Mouse (Mus musculus): Measurements from ENCODE around the gene Gm37596. TPM values are rescaled to one million over a fixed set of nuclear protein-coding genes. Genes with fewer than 3 reads are reported as not detected.
"Not testable (repeated sequence)": the region's sequence is repeated elsewhere in the genome, so short reads cannot be mapped to it uniquely, and the experiment has no call there.

Gm37596 gene
- polyA plus RNA-seq (2015; fragmentation: Nextera tagmentation; extraction: Ambion mirVana), result not detected in 2 replicates

- H3K9me3 ChIP-seq; ATAC-seq (replicated peaks); H3K4me2 ChIP-seq; H3K9ac ChIP-seq; H3K27me3 ChIP-seq (replicated peaks); H3K4me1 ChIP-seq; H3K4me3 ChIP-seq; H3K27ac ChIP-seq; H3K36me3 ChIP-seq (replicated peaks): not testable (repeated sequence)
- 52% methylated on average over 1 of the region's 2 CpGs for WGBS
Measured at GRCm38 (mm10) chr3:93692970-93693369, at the start of gene Gm37596. TSS of gene Gm37596 (minus strand) at chr3:93693070.

- H3K4me2 ChIP-seq; H3K4me1 ChIP-seq; H3K27ac ChIP-seq; H3K4me3 ChIP-seq; H3K9ac ChIP-seq; H3K36me3 ChIP-seq (replicated peaks); ATAC-seq (replicated peaks); H3K27me3 ChIP-seq (replicated peaks); H3K9me3 ChIP-seq: not testable (repeated sequence)
- 88% methylated on average over 2 of the region's 2 CpGs for WGBS
Measured at GRCm38 (mm10) chr3:93708969-93709637, 16.2 kb upstream of the Gm37596 start.

DNA sequence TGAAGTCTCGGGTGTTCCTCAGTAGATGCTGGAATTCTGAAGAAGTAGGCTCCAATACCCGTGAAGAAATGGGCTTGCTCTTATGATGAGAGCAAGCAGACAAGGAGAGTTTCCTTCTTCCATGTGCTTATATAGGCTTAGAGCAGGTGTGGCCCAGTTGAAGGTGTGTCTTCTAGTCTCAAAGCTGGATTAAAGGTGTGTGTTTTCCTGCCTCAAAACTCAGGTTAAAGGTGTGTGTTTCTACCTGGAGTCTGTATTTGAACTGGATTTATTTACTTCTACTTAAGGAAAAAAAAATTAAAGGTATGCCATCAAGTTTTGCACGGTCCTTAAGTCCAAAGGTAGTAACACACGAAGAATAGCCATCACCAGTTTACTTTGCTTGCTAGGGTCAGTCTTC lies 16.7 kb downstream of the Gm37596 start, which contains the start of gene Tdpoz1:
Gene Tdpoz1, minus strand, starts transcription at position 101 of the 400 bp plus-strand sequence.
- not testable (repeated sequence) for H3K4me1 ChIP-seq; H3K9me3 ChIP-seq; H3K9ac ChIP-seq; H3K4me2 ChIP-seq; H3K27ac ChIP-seq; H3K4me3 ChIP-seq; H3K36me3 ChIP-seq (replicated peaks); ATAC-seq (replicated peaks); H3K27me3 ChIP-seq (replicated peaks)
- 81% methylated on average over 3 of the region's 4 CpGs for WGBS

DNA sequence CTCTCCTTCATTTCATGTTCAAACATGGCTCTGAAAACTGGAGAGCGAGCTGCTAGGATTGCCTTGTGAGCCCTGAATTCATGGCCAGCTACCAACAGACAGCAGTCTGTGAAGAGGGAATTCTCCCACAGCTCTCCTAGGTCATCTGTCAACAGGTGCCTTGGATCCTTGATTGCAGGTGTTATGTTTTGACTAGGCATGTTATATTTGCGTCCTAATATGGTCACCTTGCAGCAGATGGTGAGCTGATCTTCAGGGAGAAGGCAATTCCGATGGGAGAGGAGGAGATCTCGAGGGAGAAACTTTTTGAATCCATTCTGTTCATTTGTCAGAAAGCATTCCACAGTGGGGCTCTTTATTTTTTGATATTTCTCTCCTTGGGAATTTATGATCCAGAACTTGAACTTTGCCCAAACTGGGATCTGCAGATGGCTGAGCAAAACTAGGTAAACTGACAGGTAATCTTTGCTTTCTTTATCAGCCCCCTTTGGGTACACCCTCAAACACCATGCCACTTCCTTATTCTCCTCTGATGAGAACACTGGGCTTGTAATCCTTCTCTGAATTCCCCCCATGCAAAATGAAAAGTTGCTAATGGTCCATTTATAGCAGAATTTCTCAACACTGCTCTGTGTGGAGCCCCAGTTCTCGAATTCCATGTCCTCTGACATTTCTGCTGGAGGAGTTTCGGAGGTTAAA lies 21.9 kb downstream of the Gm37596 start:
- not testable (repeated sequence) for H3K4me3 ChIP-seq; H3K4me2 ChIP-seq; ATAC-seq (replicated peaks); H3K27me3 ChIP-seq (replicated peaks); H3K27ac ChIP-seq; H3K9me3 ChIP-seq; H3K4me1 ChIP-seq; H3K36me3 ChIP-seq (replicated peaks); H3K9ac ChIP-seq
- WGBS, result 85% methylated on average over 5 of the region's 6 CpGs

- Histone ChIP-seq H3K9me3 (no peaks in the 10 kb centered on the region), H3K4me1 (no peaks in the 10 kb centered on the region), H3K9ac (no peak overlapping the region), H3K4me2 (no peak overlapping the region), H3K4me3 (no peak overlapping the region), H3K27me3 (replicated peaks) (no peaks in the 10 kb centered on the region), H3K36me3 (replicated peaks) (no peaks in the 10 kb centered on the region), H3K27ac (no peak overlapping the region)
- no peak for ATAC-seq (replicated peaks)
- WGBS, result 73% methylated on average over 1 of the region's 1 CpGs
Measured at GRCm38 (mm10) chr3:93654260-93654659, 38.6 kb downstream of the Gm37596 start.

GRCm38 (mm10) chr3:93652586-93652985 lies 40.3 kb downstream of the Gm37596 start, which contains the start of gene Tdpoz2:
TSS of gene Tdpoz2 (minus strand) at chr3:93652686.
- H3K9me3 ChIP-seq, result no peaks in the 10 kb centered on the region
- no peak for ATAC-seq (replicated peaks)
- H3K27me3 ChIP-seq (replicated peaks), result no peaks in the 10 kb centered on the region
- H3K36me3 ChIP-seq (replicated peaks), result no peaks in the 10 kb centered on the region
- H3K4me1 ChIP-seq, result no peaks in the 10 kb centered on the region
- H3K27ac ChIP-seq, result no peak within 1 kb of the TSS
- 84% methylated on average over 3 of the region's 3 CpGs for WGBS
- no peak within 1 kb of the TSS for H3K4me2 ChIP-seq
- no peak within 1 kb of the TSS for H3K4me3 ChIP-seq
- no peak within 1 kb of the TSS for H3K9ac ChIP-seq

Other genes starting within 250 kb of the Gm37596 start
- gene Tchhl1, start 224.3 kb downstream of the Gm37596 start, polyA plus RNA-seq (2015; fragmentation: Nextera tagmentation; extraction: Ambion mirVana), result not detected in 2 replicates
- 158 and 167 TPM in 2 replicates for gene S100a11, start 172.6 kb downstream of the Gm37596 start, polyA plus RNA-seq (2015; fragmentation: Nextera tagmentation; extraction: Ambion mirVana)
- gene S100a10, start 138.0 kb downstream of the Gm37596 start, polyA plus RNA-seq (2015; fragmentation: Nextera tagmentation; extraction: Ambion mirVana), result 90.5 and 102 TPM in 2 replicates
- gene Tdpoz2, start 40.4 kb downstream of the Gm37596 start, polyA plus RNA-seq (2015; fragmentation: Nextera tagmentation; extraction: Ambion mirVana), result not detected in 2 replicates
- gene Tdpoz1, start 16.8 kb downstream of the Gm37596 start, polyA plus RNA-seq (2015; fragmentation: Nextera tagmentation; extraction: Ambion mirVana), result not detected in 2 replicates
- not detected in 2 replicates for gene Gm5773, start 79.9 kb upstream of the Gm37596 start, polyA plus RNA-seq (2015; fragmentation: Nextera tagmentation; extraction: Ambion mirVana)
- not detected in 2 replicates for gene Tdpoz4, start 103.3 kb upstream of the Gm37596 start, polyA plus RNA-seq (2015; fragmentation: Nextera tagmentation; extraction: Ambion mirVana)
- gene Tdpoz3, start 132.9 kb upstream of the Gm37596 start, polyA plus RNA-seq (2015; fragmentation: Nextera tagmentation; extraction: Ambion mirVana), result not detected in 2 replicates

Data from midbrain, embryonic 15.5 days (tissue).